Mouse (Mus musculus) heart, adult 2 months (tissue): ENCODE results near the gene Lgr4. TPM values are rescaled to one million over a fixed set of nuclear protein-coding genes. Genes with fewer than 3 reads are reported as not detected.

ENCODE experiments used
- DNase-seq, 2 experiments: peaks; one replicate each; pipeline ENCODE4 v3.0.0; 2021
- H3K27ac ChIP-seq: fragments of 200-600 bp; 2 replicates; pipeline ENCODE4 v1.8.1; 2022
- H3K27me3 ChIP-seq: fragments of 200-500 bp; 2 replicates; pipeline ENCODE4 v1.6.1; 2012; ENCODE audit warnings: mild to moderate bottlenecking, low read length, inconsistent platforms, mixed read lengths; ENCODE audit not compliant: control insufficient read depth, insufficient read depth
- H3K36me3 ChIP-seq: fragments of 200-500 bp; 2 replicates; pipeline ENCODE4 v1.6.1; 2012; ENCODE audit warnings: low read length, inconsistent platforms; ENCODE audit not compliant: control insufficient read depth, insufficient read depth
- H3K4me1 ChIP-seq: fragments of 200-500 bp; 2 replicates; pipeline ENCODE4 v1.6.1; 2011; ENCODE audit warnings: low read length; ENCODE audit not compliant: control insufficient read depth, insufficient read depth
- H3K4me3 ChIP-seq: fragments of 200-600 bp; 2 replicates; pipeline ENCODE4 v1.8.1; 2022
- H3K79me2 ChIP-seq: fragments of 200-500 bp; replicated peaks from 2 replicates; pipeline ENCODE4 v1.6.1; 2012; ENCODE audit warnings: mild to moderate bottlenecking, inconsistent platforms, low read length, moderate library complexity, mixed read lengths; ENCODE audit not compliant: control insufficient read depth, insufficient read depth
- H3K9ac ChIP-seq: fragments of 200-500 bp; 2 replicates; pipeline ENCODE4 v1.6.1; 2012; ENCODE audit warnings: low read depth, mild to moderate bottlenecking, control low read depth, inconsistent platforms, low read length, mixed read lengths
- CTCF ChIP-seq: fragments of 200-600 bp; IDR thresholded peaks from 2 replicates; pipeline ENCODE4 v1.8.1; 2022; ENCODE audit warnings: antibody characterized with exemption, mild to moderate bottlenecking, moderate library complexity
- EP300 ChIP-seq: fragments of 200-500 bp; IDR thresholded peaks from 2 replicates; pipeline ENCODE4 v1.6.1; 2011; ENCODE audit warnings: low read depth, low read length, control low read depth; ENCODE audit not compliant: insufficient read depth
- POLR2A ChIP-seq: fragments of 200-500 bp; IDR thresholded peaks from 2 replicates; pipeline ENCODE4 v1.6.1; 2011; ENCODE audit warnings: mild to moderate bottlenecking, low read depth, low read length, control low read depth; ENCODE audit not compliant: insufficient read depth
- WGBS: fragments of 180-500 bp; shearing (Covaris S2); methylation state at CpG from one replicate; pipeline ENCODE4 v1.1.7; 2018; 5-methylcytosine and 5-hydroxymethylcytosine counted together
- intact Hi-C: fragments of 180-260 bp; cut with DNase I; formaldehyde crosslinking; loops from one replicate; pipeline ENCODE4 v1.15.1; 2025
- polyA plus RNA-seq: library from polyadenylated mRNA; depleted of rRNA; stranded (reverse); fragments of >200 nt; gene quantifications from 2 replicates; pipeline ENCODE4 v1.2.3, GENCODE M21; 2012
- total RNA-seq, 2 experiments: library from RNA; stranded (reverse); gene quantifications; 2 replicates each; pipeline ENCODE4 v1.2.3; 2021

Lgr4 gene
- total and polyA plus RNA-seq, 3 experiments, result 13.5 to 23.7 (median 22.1) TPM

GRCm38 (mm10) chr2:110005596-110006239 lies 88.3 kb downstream of the Lgr4 start:
- DNase-seq, result no peak
- 59% methylated on average over 3 of the region's 3 CpGs for WGBS
- H3K27ac ChIP-seq, result no peak overlapping the region

GRCm38 (mm10) chr2:110007423-110008267 lies 90.2 kb downstream of the Lgr4 start:
- DNase-seq, result no peak
- Histone ChIP-seq H3K4me3 (no peak overlapping the region), H3K27ac (no peak overlapping the region), H3K9ac (no peak overlapping the region), H3K27me3 (no peaks in the 10 kb centered on the region), H3K36me3 (no peaks in the 10 kb centered on the region), H3K4me1 (no peaks in the 10 kb centered on the region), H3K79me2 (no peaks in the 10 kb centered on the region)
- intact Hi-C loops, result no loop called here
- 85% methylated on average over 10 of the region's 10 CpGs for WGBS
- TF ChIP-seq POLR2A, result no peak
- TF ChIP-seq EP300, result no peak
- no peak for TF ChIP-seq CTCF

More at GRCm38 (mm10) chr2:110005596-110006239, 88.3 kb downstream of the Lgr4 start:
- intact Hi-C loops, result no loop called here
- TF ChIP-seq CTCF, result no peak
- TF ChIP-seq EP300, result no peak
- TF ChIP-seq POLR2A, result no peak
- H3K27me3 ChIP-seq, result no peaks in the 10 kb centered on the region
- no peaks in the 10 kb centered on the region for H3K4me1 ChIP-seq
- no peaks in the 10 kb centered on the region for H3K36me3 ChIP-seq
- H3K79me2 ChIP-seq, result no peaks in the 10 kb centered on the region
- no peak overlapping the region for H3K9ac ChIP-seq
- H3K4me3 ChIP-seq, result no peak overlapping the region

- intact Hi-C loops, result no loop called here
- Histone ChIP-seq H3K27ac (no peak overlapping the region), H3K9ac (no peak overlapping the region), H3K79me2 (no peaks in the 10 kb centered on the region), H3K36me3 (no peaks in the 10 kb centered on the region), H3K4me3 (no peak overlapping the region), H3K27me3 (no peaks in the 10 kb centered on the region), H3K4me1 (no peaks in the 10 kb centered on the region)
- DNase-seq, result no peak
- TF ChIP-seq CTCF (no peak), POLR2A (no peak), EP300 (no peak)
Measured at GRCm38 (mm10) chr2:110009449-110009848, 92.0 kb downstream of the Lgr4 start.

- TF ChIP-seq CTCF (no peak), EP300 (no peak), POLR2A (no peak)
- H3K36me3 ChIP-seq, result no peaks in the 10 kb centered on the region
- no peak overlapping the region for H3K27ac ChIP-seq
- intact Hi-C loops, result no loop called here
- no peaks in the 10 kb centered on the region for H3K27me3 ChIP-seq
- DNase-seq, result no peak
- H3K4me3 ChIP-seq, result no peak overlapping the region
- H3K79me2 ChIP-seq, result no peaks in the 10 kb centered on the region
- no peak overlapping the region for H3K9ac ChIP-seq
- WGBS, result 84% methylated on average over 13 of the region's 13 CpGs
- no peaks in the 10 kb centered on the region for H3K4me1 ChIP-seq
Measured at GRCm38 (mm10) chr2:110012184-110012725, 94.8 kb downstream of the Lgr4 start.

GRCm38 (mm10) chr2:110017087-110017486 lies 99.6 kb downstream of the Lgr4 start:
- H3K27me3 ChIP-seq, result no peaks in the 10 kb centered on the region
- TF ChIP-seq POLR2A (no peak), CTCF (no peak), EP300 (no peak)
- H3K4me3 ChIP-seq, result peak overlapping the region; percentile 82
- no peak for DNase-seq
- no peaks in the 10 kb centered on the region for H3K4me1 ChIP-seq
- intact Hi-C loops, result loop anchor here (5.0 kb wide), 3 partner anchors 100 to 190 kb away; partner anchors contain the start of genes Lgr4 and Lin7c
- H3K9ac ChIP-seq, result no peak overlapping the region
- WGBS, result 35% methylated on average over 7 of the region's 7 CpGs
- no peaks in the 10 kb centered on the region for H3K36me3 ChIP-seq
- no peaks in the 10 kb centered on the region for H3K79me2 ChIP-seq
- H3K27ac ChIP-seq, result peak overlapping the region; percentile 40; the same call in 1 of the 2 replicates
